Mouse (Mus musculus) bone marrow, adult 2 months (tissue): ENCODE data around the gene 3110018I06Rik.

ENCODE experiments used
- CTCF ChIP-seq: fragments of 200-500 bp; IDR thresholded peaks from 2 replicates; pipeline ENCODE4 v1.5.1; 2011; ENCODE audit warnings: low read length, control low read depth; ENCODE audit not compliant: control insufficient read depth, insufficient read depth
- POLR2A ChIP-seq: fragments of 200-500 bp; IDR thresholded peaks from 2 replicates; pipeline ENCODE4 v1.6.1; 2011; ENCODE audit warnings: low read depth, mild to moderate bottlenecking, control low read depth, low read length, borderline replicate concordance; ENCODE audit not compliant: control insufficient read depth

GRCm38 (mm10) chr12:107491344-107491743 lies 2.9 kb downstream of the 3110018I06Rik start:
- TF ChIP-seq CTCF: no peak
- TF ChIP-seq POLR2A: no peak
